Mouse (Mus musculus): Measurements from ENCODE around the gene Smarcc2. TPM values are rescaled to one million over a fixed set of nuclear protein-coding genes. Genes with fewer than 3 reads are reported as not detected.

Gene Smarcc2
- total and polyA plus RNA-seq, 2 experiments from 2014 or later: 134 to 223 TPM

DNA sequence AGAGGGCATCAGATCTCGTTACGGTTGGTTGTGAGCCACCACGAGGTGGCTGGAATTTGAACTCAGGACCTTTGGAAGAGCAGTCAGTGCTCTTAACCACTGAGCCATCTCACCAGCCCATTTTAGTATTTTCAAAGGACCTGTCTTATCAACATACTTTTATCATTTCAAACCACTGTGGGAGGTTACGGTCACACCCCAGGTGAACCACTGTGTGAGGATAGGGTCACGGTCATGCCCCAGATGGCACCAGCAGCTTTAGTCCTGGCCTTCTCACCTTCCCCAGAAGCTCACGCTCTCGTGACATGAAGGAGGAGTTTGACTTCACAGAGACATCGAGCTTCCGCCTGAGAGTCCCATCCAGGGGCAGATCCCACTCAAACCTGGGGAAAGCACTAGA lies 52.1 kb downstream of the Smarcc2 start:
- ATAC-seq: no peak
- 92% methylated on average over 9 of the region's 9 CpGs for WGBS
- no peak for TF ChIP-seq CTCF (IDR thresholded peaks at IDR 0.05; ENCODE audit: low read depth)

DNA sequence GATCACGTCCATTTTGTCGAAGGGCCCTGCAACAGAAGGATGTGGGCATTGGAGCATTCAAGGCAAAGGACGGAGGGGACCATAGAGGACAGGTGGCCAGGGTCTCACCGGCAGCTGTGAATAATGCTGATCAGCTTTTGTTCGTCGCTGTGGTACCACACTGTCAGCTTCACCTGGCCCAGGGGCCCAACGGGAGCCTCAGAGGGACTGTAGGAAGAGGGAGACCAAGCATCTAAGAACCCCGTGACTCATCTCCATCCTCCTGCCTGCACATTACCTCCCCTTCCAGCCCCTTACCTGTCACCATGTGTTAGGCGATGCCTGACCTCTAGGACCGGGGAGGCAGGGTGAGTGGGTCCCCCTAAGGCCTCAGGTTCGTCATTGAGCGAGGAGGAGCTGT lies 52.7 kb downstream of the Smarcc2 start:
- TF ChIP-seq CTCF (IDR thresholded peaks at IDR 0.05; ENCODE audit: low read depth): no peak
- WGBS: 84% methylated on average over 12 of the region's 12 CpGs
- no peak overlapping the region for H3K4me3 ChIP-seq (ENCODE audit: low read depth, low read length)
- ATAC-seq: no peak
- DNase-seq: no peak
- peaks cover 19% of the 10 kb centered on the region for H3K36me3 ChIP-seq (ENCODE audit: insufficient read depth)
- no peak overlapping the region for H3K4me2 ChIP-seq (ENCODE audit: low read depth)
- H3K27me3 ChIP-seq (ENCODE audit: insufficient read depth, low read length): no peaks in the 10 kb centered on the region
- no peak overlapping the region for H3K9ac ChIP-seq
- no peak overlapping the region for H3K27ac ChIP-seq (ENCODE audit: low read depth, low read length)
- no peaks in the 10 kb centered on the region for H3K9me3 ChIP-seq (ENCODE audit: low read length)
- no peaks in the 10 kb centered on the region for H3K4me1 ChIP-seq (ENCODE audit: insufficient read depth)

More for the DNA sequence above, 52.1 kb downstream of the Smarcc2 start:
- H3K27me3 ChIP-seq (ENCODE audit: insufficient read depth, low read length): no peaks in the 10 kb centered on the region
- no peaks in the 10 kb centered on the region for H3K9me3 ChIP-seq (ENCODE audit: low read length)
- H3K4me2 ChIP-seq (ENCODE audit: low read depth): no peak overlapping the region
- H3K9ac ChIP-seq: no peak overlapping the region
- no peak overlapping the region for H3K4me3 ChIP-seq (ENCODE audit: low read depth, low read length)
- no peaks in the 10 kb centered on the region for H3K4me1 ChIP-seq (ENCODE audit: insufficient read depth)
- DNase-seq: no peak
- H3K36me3 ChIP-seq (ENCODE audit: insufficient read depth): peaks cover 19% of the 10 kb centered on the region
- H3K27ac ChIP-seq (ENCODE audit: low read depth, low read length): no peak overlapping the region

DNA sequence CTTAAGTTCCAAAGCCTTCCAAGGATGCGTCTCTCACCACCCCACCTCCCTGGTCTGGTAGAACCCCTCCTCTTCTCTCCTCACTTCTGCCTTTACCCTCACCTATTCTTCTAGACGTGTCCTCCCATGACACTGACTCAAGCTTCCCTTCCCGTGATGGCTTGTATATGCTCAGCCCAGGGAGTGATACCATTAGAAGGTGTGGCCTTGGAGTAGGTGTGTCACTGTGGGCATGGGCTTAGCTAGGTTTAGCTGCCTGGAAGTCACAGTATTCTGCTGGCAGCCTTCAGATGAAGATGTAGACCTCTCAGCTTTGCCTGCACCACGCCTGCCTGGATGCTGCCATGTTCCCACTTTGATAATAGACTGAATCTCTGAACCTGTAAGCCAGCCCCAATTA lies 56.0 kb downstream of the Smarcc2 start:
- H3K9ac ChIP-seq: no peak overlapping the region
- H3K4me2 ChIP-seq (ENCODE audit: low read depth): no peak overlapping the region
- no peak overlapping the region for H3K4me3 ChIP-seq (ENCODE audit: low read depth, low read length)
- ATAC-seq (no peak), DNase-seq (no peak)
- peaks cover 8% of the 10 kb centered on the region for H3K36me3 ChIP-seq (ENCODE audit: insufficient read depth)
- 80% methylated on average over 4 of the region's 4 CpGs for WGBS
- no peaks in the 10 kb centered on the region for H3K27me3 ChIP-seq (ENCODE audit: insufficient read depth, low read length)
- no peaks in the 10 kb centered on the region for H3K4me1 ChIP-seq (ENCODE audit: insufficient read depth)
- TF ChIP-seq CTCF (IDR thresholded peaks at IDR 0.05; ENCODE audit: low read depth): no peak
- no peaks in the 10 kb centered on the region for H3K9me3 ChIP-seq (ENCODE audit: low read length)
- no peak overlapping the region for H3K27ac ChIP-seq (ENCODE audit: low read depth, low read length)

DNA sequence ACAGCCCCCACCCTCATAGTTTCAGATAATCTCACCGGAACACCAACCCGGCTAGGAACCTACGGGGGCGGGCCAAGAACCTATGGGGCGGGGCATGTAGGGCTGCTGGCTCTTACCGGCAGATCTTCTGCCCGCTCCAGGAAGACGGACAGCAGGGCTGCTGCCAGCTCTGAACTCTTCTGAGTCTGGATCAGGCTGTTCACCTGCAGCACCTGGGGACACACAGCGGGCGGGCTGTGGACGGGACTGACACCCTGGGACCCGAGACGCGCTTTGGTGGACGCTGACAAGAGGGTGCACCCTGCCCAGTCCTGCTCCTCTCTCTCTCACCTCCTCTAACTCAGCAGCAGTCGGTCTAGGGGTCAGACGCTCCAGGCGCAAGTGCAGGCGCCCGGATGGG lies 57.0 kb downstream of the Smarcc2 start:
- no peak for DNase-seq
- TF ChIP-seq CTCF (IDR thresholded peaks at IDR 0.05; ENCODE audit: low read depth): no peak
- ATAC-seq: no peak
- no peaks in the 10 kb centered on the region for H3K27me3 ChIP-seq (ENCODE audit: insufficient read depth, low read length)
- H3K36me3 ChIP-seq (ENCODE audit: insufficient read depth): no peaks in the 10 kb centered on the region; the same call in 1 of the 2 replicates
- WGBS: 19% methylated on average over 20 of the region's 20 CpGs
- no peaks in the 10 kb centered on the region for H3K4me1 ChIP-seq (ENCODE audit: insufficient read depth)
- H3K27ac ChIP-seq (ENCODE audit: low read depth, low read length): no peak overlapping the region
- no peak overlapping the region for H3K4me3 ChIP-seq (ENCODE audit: low read depth, low read length)
- H3K4me2 ChIP-seq (ENCODE audit: low read depth): 0 out of 2 replicates have a peak overlapping the region, but pooled peaks have one; percentile 8
- H3K9me3 ChIP-seq (ENCODE audit: low read length): no peaks in the 10 kb centered on the region
- no peak overlapping the region for H3K9ac ChIP-seq

DNA sequence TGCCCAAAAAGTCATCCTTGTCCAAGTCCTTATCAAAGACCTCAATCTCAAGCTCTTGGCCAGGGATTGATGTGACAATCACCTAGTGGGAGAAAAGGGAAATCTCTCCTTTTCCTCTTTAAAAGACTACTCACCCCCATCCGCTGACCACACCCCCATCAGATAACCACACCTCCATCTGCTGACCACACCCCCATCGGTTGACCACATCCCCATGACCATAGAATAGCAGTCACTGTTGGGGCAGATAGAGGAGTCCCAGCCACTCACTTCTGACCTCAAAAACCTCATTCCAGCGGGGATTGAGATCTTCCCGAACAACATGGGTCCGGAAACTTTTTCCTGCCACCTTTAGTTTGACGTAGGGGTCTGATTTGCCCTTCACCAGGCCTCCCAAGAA lies 57.6 kb downstream of the Smarcc2 start:
- 19% methylated on average over 6 of the region's 6 CpGs for WGBS
- Histone ChIP-seq H3K27me3 (ENCODE audit: insufficient read depth, low read length) (no peaks in the 10 kb centered on the region), H3K27ac (ENCODE audit: low read depth, low read length) (no peak overlapping the region), H3K36me3 (ENCODE audit: insufficient read depth) (no peaks in the 10 kb centered on the region; the same call in 1 of the 2 replicates), H3K4me2 (ENCODE audit: low read depth) (no peak overlapping the region), H3K4me3 (ENCODE audit: low read depth, low read length) (no peak overlapping the region), H3K9me3 (ENCODE audit: low read length) (no peaks in the 10 kb centered on the region), H3K9ac (no peak overlapping the region), H3K4me1 (ENCODE audit: insufficient read depth) (no peaks in the 10 kb centered on the region)
- no peak for TF ChIP-seq CTCF (IDR thresholded peaks at IDR 0.05; ENCODE audit: low read depth)
- ATAC-seq (no peak), DNase-seq (no peak)

DNA sequence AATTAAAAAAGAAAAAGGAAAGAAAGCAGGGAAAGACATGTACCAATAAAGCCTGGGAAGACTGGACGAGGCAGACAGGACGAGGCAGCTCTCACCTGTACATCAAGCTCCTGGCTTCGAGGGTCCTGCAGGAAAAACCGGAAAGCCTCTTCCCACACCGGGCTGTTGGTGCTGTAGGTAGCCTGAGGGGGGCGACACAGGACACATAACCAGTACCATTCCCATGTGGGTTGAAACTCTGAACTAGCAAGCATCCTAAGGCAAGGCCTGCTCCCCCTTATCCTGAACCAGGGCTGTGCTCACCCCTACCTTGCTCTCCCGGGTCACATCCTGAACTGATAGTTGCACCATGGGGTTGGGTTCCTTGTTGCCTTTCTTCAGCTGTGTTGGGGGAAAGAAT lies 59.8 kb downstream of the Smarcc2 start:
- TF ChIP-seq CTCF (IDR thresholded peaks at IDR 0.05; ENCODE audit: low read depth): peak; percentile 55
- H3K4me1 ChIP-seq (ENCODE audit: insufficient read depth): no peaks in the 10 kb centered on the region
- H3K9me3 ChIP-seq (ENCODE audit: low read length): no peaks in the 10 kb centered on the region
- no peak overlapping the region for H3K4me2 ChIP-seq (ENCODE audit: low read depth)
- no peak overlapping the region for H3K4me3 ChIP-seq (ENCODE audit: low read depth, low read length)
- H3K9ac ChIP-seq: no peak overlapping the region
- no peak overlapping the region for H3K27ac ChIP-seq (ENCODE audit: low read depth, low read length)
- H3K27me3 ChIP-seq (ENCODE audit: insufficient read depth, low read length): no peaks in the 10 kb centered on the region
- DNase-seq (peak; percentile 16), ATAC-seq (0 out of 2 replicates have a peak, but pooled peaks have one; percentile 45)
- no peaks in the 10 kb centered on the region; the same call in 1 of the 2 replicates for H3K36me3 ChIP-seq (ENCODE audit: insufficient read depth)
- 69% methylated on average over 7 of the region's 7 CpGs for WGBS

DNA sequence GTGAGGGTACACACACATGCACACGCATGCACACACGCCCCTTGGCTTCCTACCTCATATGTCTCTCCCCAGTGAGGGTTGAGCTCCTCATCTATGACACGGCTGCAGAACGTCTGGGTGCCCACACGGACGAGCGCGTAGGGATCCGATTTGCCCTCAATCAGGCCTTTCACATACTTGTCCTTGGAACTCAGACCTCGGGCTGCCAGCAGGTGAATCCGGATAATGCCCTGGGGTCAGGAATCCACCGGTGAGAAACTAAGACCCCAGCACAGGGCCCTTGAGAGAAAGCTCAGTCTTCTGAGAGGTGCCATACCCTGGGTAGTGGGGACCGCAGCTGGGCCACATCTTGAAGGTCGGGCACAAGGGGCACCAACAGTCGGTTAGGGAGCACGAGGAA lies 61.5 kb downstream of the Smarcc2 start:
- H3K9ac ChIP-seq: no peak overlapping the region
- ATAC-seq (no peak), DNase-seq (no peak)
- H3K27me3 ChIP-seq (ENCODE audit: insufficient read depth, low read length): no peaks in the 10 kb centered on the region
- no peak overlapping the region for H3K4me2 ChIP-seq (ENCODE audit: low read depth)
- no peaks in the 10 kb centered on the region for H3K36me3 ChIP-seq (ENCODE audit: insufficient read depth)
- H3K27ac ChIP-seq (ENCODE audit: low read depth, low read length): no peak overlapping the region
- no peak for TF ChIP-seq CTCF (IDR thresholded peaks at IDR 0.05; ENCODE audit: low read depth)
- 85% methylated on average over 16 of the region's 16 CpGs for WGBS
- H3K9me3 ChIP-seq (ENCODE audit: low read length): no peaks in the 10 kb centered on the region
- H3K4me3 ChIP-seq (ENCODE audit: low read depth, low read length): no peak overlapping the region
- H3K4me1 ChIP-seq (ENCODE audit: insufficient read depth): 0 out of 2 replicates have a peak, but pooled peaks cover 3% of the 10 kb centered on the region

Measured in forebrain, postnatal 0 days (tissue).